Mouse (Mus musculus) cerebellum, adult 2 months (tissue): Measurements from ENCODE around the gene Hsf5. TPM values are rescaled to one million over a fixed set of nuclear protein-coding genes. Genes with fewer than 3 reads are reported as not detected.

Experiments
- DNase-seq, 2 experiments: peaks; one replicate each; pipeline ENCODE4 v3.0.0; 2021
- H3K27ac ChIP-seq: fragments of 200-500 bp; 2 replicates; pipeline ENCODE4 v1.5.1; 2012; ENCODE audit warnings: low read length, control low read depth, inconsistent platforms; ENCODE audit not compliant: insufficient read depth
- H3K27me3 ChIP-seq: fragments of 200-500 bp; 2 replicates; pipeline ENCODE4 v1.6.1; 2012; ENCODE audit warnings: inconsistent platforms, mild to moderate bottlenecking, low read length, moderate library complexity; ENCODE audit not compliant: control insufficient read depth, insufficient read depth
- H3K4me1 ChIP-seq: fragments of 200-500 bp; 2 replicates; pipeline ENCODE4 v1.6.1; 2011; ENCODE audit warnings: low read length; ENCODE audit not compliant: control insufficient read depth, insufficient read depth
- H3K4me3 ChIP-seq: fragments of 200-500 bp; replicated peaks from 2 replicates; pipeline ENCODE3; 2011; ENCODE audit warnings: mild to moderate bottlenecking, low read depth, low read length, control low read depth; ENCODE audit not compliant: insufficient read depth
- CTCF ChIP-seq: fragments of 200-500 bp; IDR thresholded peaks from 2 replicates; pipeline ENCODE4 v1.5.1; 2011; ENCODE audit warnings: low read depth, mild to moderate bottlenecking, control low read depth, low read length, moderate library complexity, borderline replicate concordance; ENCODE audit not compliant: insufficient read depth
- POLR2A ChIP-seq: fragments of 200-500 bp; IDR thresholded peaks from 2 replicates; pipeline ENCODE4 v1.6.1; 2011; ENCODE audit warnings: low read length, control low read depth, borderline replicate concordance; ENCODE audit not compliant: insufficient read depth
- WGBS: fragments of 180-500 bp; shearing (Covaris S2); methylation state at CpG from one replicate; pipeline ENCODE4 v1.1.7; 2018; 5-methylcytosine and 5-hydroxymethylcytosine counted together
- polyA plus RNA-seq: library from polyadenylated mRNA; depleted of rRNA; stranded (reverse); fragments of >200 nt; gene quantifications from 2 replicates; pipeline ENCODE4 v1.2.3, GENCODE M21; 2012

The Hsf5 gene
- polyA plus RNA-seq, 1 experiment: 0.43 TPM

- WGBS: 17% methylated on average over 13 of the region's 13 CpGs
- TF ChIP-seq CTCF (no peak), POLR2A (no peak)
- Histone ChIP-seq H3K4me3 (peak overlapping the region; percentile 68), H3K27ac (peak overlapping the region; percentile 89), H3K4me1 (peaks cover 20% of the 10 kb centered on the region), H3K27me3 (no peaks in the 10 kb centered on the region)
- no peak for DNase-seq
These were observed 24.0 kb upstream of the Hsf5 start for GRCm38 (mm10) chr11:87592713-87593598.

GRCm38 (mm10) chr11:87595327-87595841 is 21.6 kb upstream of the Hsf5 start:
- Histone ChIP-seq H3K27ac (peak overlapping the region; percentile 70), H3K4me3 (peak overlapping the region; percentile 92), H3K4me1 (peaks cover 21% of the 10 kb centered on the region), H3K27me3 (no peaks in the 10 kb centered on the region)
- DNase-seq: peak; percentile 89 to 93
- WGBS: 2% methylated on average over 36 of the region's 37 CpGs
- TF ChIP-seq CTCF (no peak), POLR2A (peak; percentile 60; the same call in 1 of the 2 replicates)

GRCm38 (mm10) chr11:87595976-87596375 is 21.0 kb upstream of the Hsf5 start:
- 5% methylated on average over 7 of the region's 7 CpGs for WGBS
- H3K27ac ChIP-seq: peak overlapping the region; percentile 58
- H3K27me3 ChIP-seq: no peaks in the 10 kb centered on the region
- peak overlapping the region; percentile 92 for H3K4me3 ChIP-seq
- DNase-seq: peak; percentile 45 to 54
- peaks cover 22% of the 10 kb centered on the region for H3K4me1 ChIP-seq
- TF ChIP-seq POLR2A (no peak), CTCF (no peak)

- peaks cover 22% of the 10 kb centered on the region for H3K4me1 ChIP-seq
- no peak for TF ChIP-seq POLR2A
- 0 out of 2 replicates have a peak, but pooled peaks have one; percentile 3 for TF ChIP-seq CTCF
- H3K27me3 ChIP-seq: no peaks in the 10 kb centered on the region
- H3K27ac ChIP-seq: no peak overlapping the region
- WGBS: 9% methylated on average over 2 of the region's 2 CpGs
- DNase-seq: no peak
- H3K4me3 ChIP-seq: peak overlapping the region; percentile 92
These were observed 20.5 kb upstream of the Hsf5 start for GRCm38 (mm10) chr11:87596492-87596891.

- DNase-seq: no peak
- H3K27me3 ChIP-seq: no peaks in the 10 kb centered on the region
- no peak overlapping the region for H3K27ac ChIP-seq
- no peak for TF ChIP-seq POLR2A
- TF ChIP-seq CTCF: no peak
- peaks cover 22% of the 10 kb centered on the region for H3K4me1 ChIP-seq
- H3K4me3 ChIP-seq: no peak overlapping the region
These were observed 19.9 kb upstream of the Hsf5 start for GRCm38 (mm10) chr11:87597061-87597460.

- peaks cover 14% of the 10 kb centered on the region for H3K4me1 ChIP-seq
- no peak overlapping the region for H3K27ac ChIP-seq
- WGBS: 65% methylated on average over 13 of the region's 13 CpGs
- no peaks in the 10 kb centered on the region for H3K27me3 ChIP-seq
- no peak for DNase-seq
- no peak for TF ChIP-seq CTCF
- no peak for TF ChIP-seq POLR2A
- H3K4me3 ChIP-seq: no peak overlapping the region
These were observed 17.4 kb upstream of the Hsf5 start for GRCm38 (mm10) chr11:87599395-87600089.

GRCm38 (mm10) chr11:87600322-87600853 is 16.6 kb upstream of the Hsf5 start:
- 67% methylated on average over 10 of the region's 10 CpGs for WGBS
- H3K27ac ChIP-seq: no peak overlapping the region
- TF ChIP-seq CTCF: no peak
- TF ChIP-seq POLR2A: no peak
- peaks cover 14% of the 10 kb centered on the region for H3K4me1 ChIP-seq
- H3K4me3 ChIP-seq: no peak overlapping the region
- no peak for DNase-seq
- no peaks in the 10 kb centered on the region for H3K27me3 ChIP-seq
